Mouse (Mus musculus): ENCODE data around the gene Muc1.

Muc1 gene

DNA sequence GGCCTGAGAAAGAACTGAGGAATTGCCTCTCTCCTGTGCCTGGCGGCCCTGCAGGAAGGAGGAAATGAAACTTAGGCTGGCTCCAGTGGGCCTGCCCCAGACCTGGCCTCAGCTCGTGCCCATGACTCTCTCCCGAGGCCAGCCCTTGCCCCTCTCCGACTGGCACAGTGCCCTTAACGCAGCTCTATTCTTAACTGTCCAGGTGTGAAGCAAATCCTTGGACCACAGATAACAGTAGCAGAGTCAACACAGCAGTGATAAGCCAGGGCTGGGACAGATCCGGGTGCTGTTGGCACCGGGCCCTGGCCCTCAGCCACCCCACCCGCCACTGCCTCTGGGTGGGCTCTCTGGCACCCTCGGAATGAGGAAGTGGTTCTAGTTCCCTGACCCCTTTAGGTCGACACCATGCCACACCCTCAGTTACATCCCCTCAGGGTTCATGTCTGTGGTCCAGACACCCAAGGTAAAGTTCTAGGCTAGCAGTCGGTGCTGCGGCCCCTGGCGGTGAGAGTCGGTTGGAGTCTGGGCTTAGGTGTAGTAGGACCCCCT, 4.8 kb downstream of the Muc1 start:
- DNase-seq (ENCODE audit: low read depth, low spot score), result no peak

DNA sequence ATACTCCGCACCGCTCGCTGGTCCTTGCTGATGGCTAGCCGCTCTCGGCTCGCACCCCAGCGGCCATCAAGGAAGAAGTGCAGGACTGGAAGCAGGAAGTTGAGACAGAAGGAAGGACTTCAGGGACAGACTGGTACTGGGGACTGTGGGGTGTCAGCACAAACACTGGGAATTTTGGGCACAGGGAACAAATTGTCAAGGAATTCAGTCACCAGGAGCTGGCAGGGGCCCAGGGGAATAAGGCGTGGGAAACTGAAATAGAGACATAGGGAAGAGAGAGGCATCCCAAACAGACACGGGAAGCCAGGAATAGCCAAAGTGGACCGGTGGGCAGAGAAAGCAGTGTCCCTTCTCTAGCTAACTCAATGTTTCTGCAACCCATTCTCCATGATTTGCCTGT, 7.7 kb downstream of the Muc1 start:
- DNase-seq (ENCODE audit: low read depth, low spot score), result no peak

DNA sequence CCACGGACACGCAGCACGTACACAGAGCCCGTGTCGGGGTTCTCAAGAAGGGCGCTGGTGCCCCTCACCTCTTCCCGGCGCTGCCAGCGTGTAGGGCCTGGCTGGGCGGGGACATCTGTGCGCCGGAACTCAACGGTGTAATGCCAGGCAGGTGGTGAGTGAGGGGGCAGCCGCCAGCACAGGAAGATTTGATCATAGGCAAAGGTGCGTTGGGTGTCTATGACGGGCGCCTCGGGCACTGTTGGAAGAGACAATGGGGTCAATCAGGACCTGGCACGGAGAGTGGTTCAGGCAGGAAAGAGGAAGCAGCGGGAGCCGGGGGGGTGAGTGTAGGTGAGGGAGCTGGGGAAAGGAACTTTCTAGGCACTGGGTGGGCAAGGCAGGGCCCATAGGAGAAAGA, 8.8 kb downstream of the Muc1 start:
- no peak for DNase-seq (ENCODE audit: low read depth, low spot score)

DNA sequence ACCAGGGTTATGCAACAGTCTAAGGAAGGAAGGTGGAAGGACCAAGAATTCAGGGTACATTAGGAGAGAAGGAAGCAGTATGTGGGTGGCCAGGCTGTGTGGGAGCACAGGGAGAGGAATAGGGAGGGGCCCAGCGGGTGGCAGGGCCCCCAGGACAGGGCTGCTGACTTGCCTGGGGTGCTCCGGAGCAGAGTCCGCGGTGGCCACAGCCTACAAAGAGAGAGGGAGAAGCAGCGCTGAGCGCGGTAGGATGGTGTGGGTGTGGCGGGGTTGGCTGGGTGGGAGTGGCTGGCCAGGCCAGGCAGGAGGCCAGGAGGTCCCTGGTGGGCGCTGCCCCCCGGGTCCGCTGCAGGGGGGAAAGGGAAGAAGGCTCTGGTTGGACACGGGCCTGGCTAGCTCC, 9.6 kb downstream of the Muc1 start:
- DNase-seq (ENCODE audit: low read depth, low spot score), result no peak

DNA sequence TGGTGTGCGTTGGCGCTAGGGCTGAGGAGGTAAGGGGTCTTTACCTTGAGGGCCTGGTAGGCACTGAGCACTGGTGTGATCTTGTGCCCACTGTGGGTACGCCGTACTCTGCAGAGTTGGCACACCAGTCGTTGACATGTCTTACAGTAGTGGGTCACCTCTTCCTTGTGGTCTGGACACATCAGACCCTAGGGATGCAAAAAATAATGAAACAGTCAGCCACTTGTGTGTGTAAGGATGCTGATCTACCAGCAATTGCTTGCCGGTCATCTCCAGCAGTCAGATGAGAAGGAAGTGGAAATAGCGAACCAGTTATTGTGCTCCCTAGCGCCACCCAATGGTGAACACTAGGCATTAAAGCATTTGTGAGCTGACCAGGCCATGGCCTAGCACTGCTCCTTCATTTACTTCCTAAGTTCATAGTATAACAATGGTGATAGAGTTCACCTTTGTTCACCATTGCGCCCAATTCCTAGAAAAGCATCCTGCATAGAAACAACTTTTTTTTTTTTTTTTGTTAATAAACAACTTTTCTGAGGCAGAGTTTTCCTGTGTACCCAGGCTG, 13.6 kb downstream of the Muc1 start:
- DNase-seq (ENCODE audit: low read depth, low spot score), result no peak

DNA sequence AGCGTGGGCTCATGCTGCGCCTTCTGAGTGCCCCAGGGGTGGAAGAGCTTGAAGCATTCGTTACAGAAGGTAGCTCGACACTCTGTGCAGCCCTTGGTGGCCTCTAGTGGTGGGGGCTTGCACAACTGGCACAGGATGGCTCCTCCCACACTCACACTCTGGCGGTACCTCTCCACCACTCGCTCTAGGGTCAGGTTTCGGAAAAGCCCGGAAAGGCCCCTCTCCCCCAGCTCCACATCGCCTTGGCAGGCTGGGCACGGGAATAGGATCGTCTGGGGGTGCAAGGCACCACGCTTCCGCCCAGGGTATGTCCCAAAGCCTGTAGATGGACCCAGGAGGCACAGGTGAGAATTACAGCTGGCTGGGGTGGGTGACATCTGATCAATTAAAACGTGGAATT, 14.8 kb downstream of the Muc1 start:
- DNase-seq (ENCODE audit: low read depth, low spot score), result no peak

DNA sequence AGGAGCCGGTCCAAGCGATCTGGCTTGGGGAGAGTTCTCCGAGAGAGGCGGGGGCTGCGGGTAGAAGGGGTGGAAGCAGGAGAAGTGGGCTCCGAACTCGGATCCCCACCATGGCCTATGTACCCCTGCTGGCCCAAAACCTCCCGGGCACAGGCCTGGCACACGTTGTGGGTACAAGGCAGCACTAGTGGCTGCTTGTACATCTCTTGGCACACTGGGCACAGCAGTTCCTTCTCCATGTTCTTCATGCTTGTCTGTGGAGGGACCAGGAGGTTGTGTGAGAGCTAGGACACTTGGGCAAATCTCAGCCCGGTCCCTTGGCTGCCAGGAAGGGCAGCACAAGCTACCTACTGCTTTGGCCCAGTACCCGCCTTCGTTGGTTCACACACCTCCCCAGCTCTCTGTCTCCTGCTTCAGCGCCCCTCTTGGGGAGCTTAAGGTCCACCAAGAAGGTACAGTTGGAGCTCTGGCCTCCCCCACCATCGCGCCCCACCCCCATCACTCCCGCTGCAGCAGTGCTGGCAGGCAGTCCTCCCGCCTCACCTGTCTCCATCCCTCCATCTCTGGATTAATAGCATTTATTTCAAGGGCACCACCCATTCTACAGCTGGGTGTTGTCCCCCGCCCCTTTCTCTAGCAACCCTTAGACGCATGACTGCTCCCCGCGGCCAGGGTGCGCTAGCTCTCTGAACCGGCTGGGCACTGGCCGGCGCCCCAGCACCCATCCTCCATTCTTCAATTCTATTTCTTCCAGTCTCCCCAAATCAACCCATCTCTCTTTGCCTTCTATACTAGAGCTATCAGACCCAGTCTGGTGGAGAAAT, 15.5 kb downstream of the Muc1 start:
- DNase-seq (ENCODE audit: low read depth, low spot score), result no peak

DNA sequence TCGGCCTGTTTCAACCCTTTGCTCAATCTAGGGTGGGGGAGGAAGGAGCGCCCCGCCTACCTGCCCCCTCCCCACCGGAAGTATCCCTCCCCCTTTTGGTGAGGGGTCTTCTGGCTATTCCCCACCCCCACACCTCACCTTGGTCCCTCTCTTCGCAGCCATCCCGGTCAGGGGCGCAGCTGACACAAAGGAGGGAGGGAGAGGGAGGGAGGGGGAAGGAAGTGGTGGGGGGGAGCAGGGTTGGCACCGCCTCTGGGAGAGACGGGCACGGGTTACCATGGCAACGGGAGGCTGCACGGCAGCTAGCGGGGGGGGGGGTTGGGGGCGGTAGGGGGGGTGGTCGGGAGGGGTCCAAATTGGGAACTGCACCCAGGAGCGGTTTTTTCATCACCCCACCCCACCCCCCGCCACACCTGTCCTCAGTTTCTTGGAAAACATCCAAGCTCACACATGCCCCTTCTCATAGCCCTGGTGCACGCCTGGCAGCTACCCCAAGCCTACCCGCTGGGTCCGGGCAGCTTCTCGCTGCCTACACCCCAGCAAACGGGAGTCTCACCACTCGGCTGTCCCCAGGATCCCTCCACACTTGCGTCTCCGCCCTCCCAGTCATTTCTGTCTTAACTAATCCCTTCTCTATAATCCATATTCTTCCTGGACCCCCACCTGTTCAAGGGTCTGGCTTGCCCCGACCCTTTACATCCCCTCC, 16.3 kb downstream of the Muc1 start:
- no peak for DNase-seq (ENCODE audit: low read depth, low spot score)

DNA sequence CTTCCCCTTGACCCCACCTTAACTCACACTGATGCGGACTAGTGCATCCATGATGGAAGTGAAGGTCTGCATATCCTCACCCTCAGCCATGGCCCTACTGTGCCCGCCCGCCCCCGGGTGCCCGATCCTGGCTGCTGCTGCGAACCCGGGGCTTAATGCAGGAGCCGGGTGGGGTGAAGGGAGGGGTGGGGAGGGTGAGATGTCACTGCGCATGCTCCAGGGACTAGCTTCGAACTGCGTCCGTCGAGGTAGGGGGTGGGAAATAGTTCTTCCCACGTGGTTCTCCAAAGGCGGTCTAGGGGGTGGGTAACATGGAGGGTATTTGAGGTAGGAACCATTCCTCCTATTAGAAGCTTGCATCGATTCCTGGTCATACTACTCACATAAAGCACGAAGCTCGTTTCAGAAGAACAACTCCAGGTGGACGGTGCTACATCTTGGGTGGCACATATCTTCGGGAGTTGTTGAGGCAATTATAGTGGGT, 16.9 kb downstream of the Muc1 start, which contains the start of gene Krtcap2:
Gene Krtcap2, plus strand, starts transcription at position 279 of the 484 bp plus-strand sequence.
- DNase-seq (ENCODE audit: low read depth, low spot score), result no peak

DNA sequence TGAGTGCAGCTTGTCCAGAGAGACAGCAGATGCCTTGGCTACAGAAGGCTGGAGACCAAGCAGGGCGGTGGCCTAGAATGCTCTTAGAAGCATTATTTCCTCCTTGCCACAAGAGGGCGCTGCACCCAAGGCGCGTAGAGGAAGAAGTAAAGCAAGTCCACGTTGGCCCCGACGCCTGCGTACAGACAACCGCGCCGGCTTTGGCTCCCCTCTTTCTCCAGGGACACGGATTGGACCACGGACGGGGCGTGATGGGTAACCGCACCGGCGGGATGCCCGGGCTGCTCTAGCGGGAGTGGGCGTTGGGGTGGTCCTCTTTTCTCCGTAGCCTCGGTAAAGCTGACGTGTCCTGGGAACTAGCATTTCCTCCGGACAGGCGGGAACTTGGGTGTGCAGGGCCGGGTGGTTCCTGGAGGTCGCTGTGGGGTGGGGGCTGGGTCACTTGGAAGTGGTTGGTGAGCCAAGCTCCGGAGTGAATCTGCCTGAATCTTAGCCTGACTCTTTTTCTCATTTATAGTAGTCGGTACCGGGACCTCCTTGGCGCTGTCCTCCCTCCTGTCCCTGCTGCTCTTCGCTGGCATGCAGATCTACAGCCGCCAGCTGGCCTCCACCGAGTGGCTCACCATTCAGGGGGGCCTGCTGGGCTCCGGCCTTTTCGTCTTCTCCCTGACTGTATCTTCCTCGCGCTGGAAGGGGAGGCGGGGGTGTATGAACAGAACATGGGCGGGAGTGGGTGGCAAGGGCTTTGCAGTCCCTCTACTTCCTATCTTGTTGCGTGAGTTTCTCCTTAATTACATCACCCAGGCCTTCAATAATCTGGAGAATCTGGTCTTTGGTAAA, 17.6 kb downstream of the Muc1 start, which contains the start of gene Trim46:
Gene Trim46, minus strand, starts transcription at position 49 of the 840 bp plus-strand sequence.
- peak; percentile 86 for DNase-seq (ENCODE audit: low read depth, low spot score)

DNA sequence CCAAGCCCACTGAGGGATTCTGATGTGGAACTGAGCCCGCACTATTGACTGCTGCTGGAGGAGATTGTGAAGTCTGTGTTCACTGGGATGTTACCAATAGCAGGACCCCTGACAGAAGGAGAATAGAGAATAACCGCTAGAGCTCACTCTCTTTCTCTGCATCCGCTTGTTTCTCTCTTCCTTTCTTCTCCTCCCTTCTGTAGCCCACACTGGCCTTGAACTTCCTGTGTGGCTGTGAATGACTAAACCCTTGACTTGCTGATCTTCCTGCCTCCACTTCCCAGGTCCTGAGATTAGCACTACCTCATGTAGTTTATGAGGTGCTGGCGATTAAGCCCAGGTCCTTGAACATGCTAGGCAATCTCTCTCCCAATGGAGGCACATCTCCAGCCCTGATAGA, 18.6 kb downstream of the Muc1 start:
- DNase-seq (ENCODE audit: low read depth, low spot score), result no peak

DNA sequence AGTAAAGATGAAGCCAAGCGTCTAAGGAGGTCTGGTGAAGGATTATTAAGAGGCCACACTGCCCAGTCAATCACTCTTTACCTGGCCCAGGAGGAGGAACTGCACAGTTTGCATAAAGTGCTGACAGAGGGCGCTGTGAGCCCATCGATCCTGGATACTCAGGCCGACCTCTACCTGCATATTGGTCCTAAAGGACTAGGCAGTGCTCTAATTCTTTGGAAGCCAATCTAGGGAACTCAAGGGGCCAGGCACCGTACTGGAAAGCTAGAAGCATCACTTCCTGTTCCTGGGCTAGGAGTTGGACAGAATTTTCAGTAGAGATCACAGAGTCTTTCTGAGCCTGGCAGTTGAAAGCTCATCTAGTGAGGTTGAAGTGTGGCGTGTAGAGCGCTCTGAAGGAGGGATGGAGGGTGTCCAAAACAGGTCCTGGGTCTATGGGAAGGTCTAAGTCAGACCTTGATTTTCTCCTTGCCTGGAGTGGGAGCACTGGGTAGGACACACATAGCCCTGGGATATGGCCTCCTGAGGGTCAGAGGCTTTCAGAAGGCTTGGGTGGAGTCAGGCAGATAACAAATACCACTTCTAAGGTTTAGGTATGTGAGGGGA, 21.7 kb downstream of the Muc1 start:
- DNase-seq (ENCODE audit: low read depth, low spot score), result no peak

DNA sequence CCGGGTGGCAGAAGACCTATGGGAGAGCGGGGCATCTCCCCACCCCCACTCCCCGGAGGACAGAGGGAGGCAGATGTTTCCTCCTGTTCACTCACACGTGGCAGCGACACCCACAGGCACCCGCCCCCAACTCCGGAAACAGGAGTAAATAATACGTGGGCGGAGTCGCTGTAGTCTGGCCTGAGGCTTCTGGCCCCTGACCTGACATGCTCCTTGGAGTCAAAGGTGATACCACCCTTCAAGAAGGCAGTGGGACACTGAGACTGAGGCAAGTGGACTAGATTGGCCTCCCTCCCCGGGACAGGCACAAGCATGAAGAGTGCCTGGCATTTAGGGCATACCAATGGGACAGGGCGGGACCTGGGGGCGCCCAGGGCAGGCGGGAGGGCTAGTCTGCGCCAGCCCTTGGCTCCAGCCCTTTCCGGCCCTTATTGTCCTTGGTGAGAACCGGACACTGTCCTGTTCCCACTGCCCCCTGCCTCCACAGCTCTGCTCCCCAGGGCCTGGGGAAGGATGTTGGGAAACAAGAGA, 22.6 kb downstream of the Muc1 start:
- DNase-seq (ENCODE audit: low read depth, low spot score), result no peak

DNA sequence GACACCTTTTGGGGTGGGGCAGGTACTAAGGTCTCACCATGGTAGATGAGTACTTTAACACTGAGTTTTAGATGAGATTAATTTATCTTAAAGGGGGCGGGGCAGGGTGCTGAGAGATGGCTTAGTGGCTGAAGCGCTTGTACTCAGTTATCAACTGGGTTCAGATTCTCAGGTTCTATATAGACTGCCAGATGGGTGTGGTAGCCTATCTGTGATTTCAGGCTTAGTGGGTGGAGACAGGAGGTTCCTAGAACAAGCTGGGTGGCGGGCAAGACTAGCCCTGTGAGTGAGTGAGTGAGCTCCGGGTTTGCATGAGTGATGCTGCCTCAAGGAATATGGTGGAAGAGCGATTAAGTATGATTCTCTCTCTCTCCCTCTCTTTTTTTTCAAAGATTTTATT, 26.1 kb downstream of the Muc1 start:
- no peak for DNase-seq (ENCODE audit: low read depth, low spot score)

DNA sequence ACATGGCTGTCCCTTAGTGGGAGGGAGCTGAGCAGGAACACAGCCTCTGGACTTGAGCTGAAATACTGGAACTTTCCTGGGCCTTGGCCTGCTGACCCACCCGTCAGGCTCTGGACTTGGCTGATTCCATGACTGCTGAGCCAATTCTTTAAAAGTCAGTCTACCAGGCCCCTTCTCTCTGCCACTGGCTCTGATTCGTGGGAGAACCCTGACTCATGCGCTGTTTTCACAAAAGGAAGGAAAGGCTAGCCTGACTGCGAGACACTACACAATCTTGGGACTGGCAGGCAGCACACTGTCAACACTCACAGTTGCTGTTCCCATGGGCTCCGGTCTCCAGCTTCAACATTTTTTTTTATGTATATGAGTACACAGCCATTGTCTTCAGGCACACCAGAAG, 27.3 kb downstream of the Muc1 start:
- DNase-seq (ENCODE audit: low read depth, low spot score), result no peak

DNA sequence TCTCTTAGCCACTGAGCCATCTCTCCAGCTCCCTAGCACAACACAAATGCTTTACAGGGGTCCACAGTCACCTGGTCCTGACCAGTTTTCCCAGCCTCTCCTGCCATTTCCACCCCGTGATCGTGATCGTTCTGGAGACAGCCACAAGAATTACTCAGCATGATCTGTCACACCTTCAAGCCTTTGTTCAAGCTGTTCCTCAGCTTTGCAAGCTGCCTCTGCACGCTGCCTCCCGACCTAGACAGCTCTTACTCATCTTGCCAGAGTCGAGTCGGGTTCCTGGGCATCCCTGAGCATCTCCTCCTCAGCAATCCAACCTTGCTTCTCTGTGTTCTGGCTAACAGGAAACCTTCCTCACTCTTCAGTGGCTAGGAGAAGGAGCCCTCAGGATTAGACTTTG, 30.2 kb downstream of the Muc1 start, which contains the start of gene Dpm3:
Gene Dpm3, plus strand, starts transcription at position 283 of the 400 bp plus-strand sequence.
- DNase-seq (ENCODE audit: low read depth, low spot score), result no peak

DNA sequence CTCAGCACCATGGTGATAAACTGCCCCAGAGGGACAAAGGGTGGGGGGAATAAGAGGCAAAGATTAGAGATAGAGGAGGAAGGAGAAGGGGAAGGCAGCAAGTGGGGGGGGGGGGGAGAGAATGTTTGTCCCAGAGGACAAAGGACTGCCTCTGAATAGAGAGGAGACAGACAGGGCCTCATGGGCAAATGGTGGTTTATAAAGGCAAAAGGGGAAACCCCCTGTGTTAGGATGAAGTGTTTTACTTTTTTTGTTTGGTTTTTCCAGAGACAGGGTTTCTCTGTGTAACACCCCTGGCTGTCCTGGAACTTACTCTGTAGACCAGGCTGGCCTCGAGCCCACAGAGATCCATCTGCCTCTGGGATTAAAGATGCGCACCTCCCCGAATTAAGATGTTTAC, 31.4 kb downstream of the Muc1 start:
- DNase-seq (ENCODE audit: low read depth, low spot score), result no peak

DNA sequence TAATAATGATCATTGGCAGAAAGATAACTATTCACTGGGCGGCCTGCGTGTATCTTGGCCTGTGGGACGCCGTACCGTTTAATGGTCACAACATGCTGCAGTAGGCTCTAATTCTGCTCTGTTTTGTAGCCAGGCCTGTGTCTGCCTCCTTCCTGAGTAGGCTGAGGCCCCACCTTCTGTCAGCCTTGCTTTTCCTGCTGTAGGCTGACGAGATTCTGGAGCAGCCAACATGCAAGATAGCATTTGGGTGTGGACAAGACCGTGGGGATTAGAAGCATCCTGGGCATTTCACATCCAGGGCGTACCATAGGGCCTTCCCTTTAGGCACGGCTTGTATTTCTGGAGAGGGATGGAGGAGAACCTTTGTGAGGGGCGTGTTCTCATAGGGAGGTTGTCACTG, 33.6 kb downstream of the Muc1 start:
- DNase-seq (ENCODE audit: low read depth, low spot score), result no peak

DNA sequence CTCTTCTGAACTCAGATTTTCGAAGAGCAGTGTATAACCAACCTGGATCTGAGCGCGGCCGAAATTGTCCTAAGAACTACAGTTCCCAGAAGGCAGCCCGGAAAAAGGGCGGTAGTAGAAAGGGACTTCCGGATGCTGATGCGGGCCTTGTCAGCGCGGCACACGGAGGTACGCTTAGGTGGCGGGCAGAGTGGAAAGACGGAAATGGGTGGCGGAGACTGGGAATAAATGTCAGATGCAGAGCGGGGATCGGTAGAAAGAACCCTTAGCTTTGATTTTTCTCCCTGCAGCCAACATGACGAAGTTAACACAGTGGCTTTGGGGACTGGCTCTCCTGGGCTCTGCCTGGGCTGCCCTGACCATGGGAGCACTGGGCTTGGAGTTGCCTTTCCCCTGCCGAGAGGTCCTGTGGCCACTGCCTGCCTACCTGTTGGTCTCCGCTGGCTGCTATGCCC, 37.6 kb downstream of the Muc1 start:
- DNase-seq (ENCODE audit: low read depth, low spot score), result no peak

DNA sequence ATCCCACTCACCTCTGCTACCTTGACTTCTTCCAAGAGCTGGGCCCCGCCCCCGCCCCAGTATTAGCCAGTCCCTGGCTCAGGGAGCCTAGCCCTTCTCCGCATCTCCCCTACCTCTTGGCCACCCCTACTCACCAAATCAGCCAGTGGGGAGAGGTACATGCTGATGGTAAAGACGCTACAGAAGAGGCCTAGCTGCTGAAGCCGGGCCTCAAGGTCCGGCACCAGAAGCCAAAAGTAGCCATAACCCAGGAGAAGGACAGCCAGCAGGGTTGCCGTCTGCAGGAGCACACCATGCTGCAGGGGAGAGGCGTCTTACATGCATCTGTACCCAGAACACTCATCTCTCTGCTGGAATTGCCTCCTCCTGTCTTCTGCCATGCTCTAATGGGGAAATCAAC, 40.1 kb downstream of the Muc1 start:
- DNase-seq (ENCODE audit: low read depth, low spot score), result no peak

Data from embryo, embryonic 11.5 days (tissue).